Mouse (Mus musculus) ES-Bruce4 (cell line): Measurements from ENCODE around the gene Xlr5a.

Experiments
- CTCF ChIP-seq: IDR thresholded peaks from one replicate; pipeline ENCODE4 v1.8.1; 2011; ENCODE audit warnings: low read depth, low read length
- EP300 ChIP-seq: IDR thresholded peaks from 2 replicates; pipeline ENCODE4 v1.6.1; 2011; ENCODE audit warnings: low read depth, low read length; ENCODE audit not compliant: insufficient read depth

DNA sequence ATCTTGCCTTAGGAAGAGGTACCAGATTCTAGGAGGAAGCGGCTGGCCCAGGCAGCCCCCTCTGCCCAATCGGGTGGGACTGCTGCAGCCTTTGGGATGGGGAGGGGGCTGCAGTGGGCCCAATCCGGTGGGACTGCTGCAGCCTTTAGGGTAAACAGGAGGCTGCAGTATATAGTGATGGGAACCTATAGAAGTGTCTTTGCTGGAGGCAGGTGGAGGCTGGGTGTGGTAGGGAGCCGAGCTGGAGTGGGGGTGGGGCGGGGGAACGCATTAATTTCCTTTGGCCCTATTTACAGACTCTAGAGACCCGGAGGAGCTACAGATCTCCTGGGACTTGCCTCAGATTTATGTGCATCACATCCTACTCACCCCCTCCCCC, 228.4 kb downstream of the Xlr5a start, which contains the start of gene Pnma3:
- TF ChIP-seq EP300 (no peak), CTCF (no peak)
